Mouse (Mus musculus) embryonic facial prominence, embryonic 15.5 days (tissue): ENCODE measurements at regions not wholly inside any gene's neighbourhood (a gene's known extent, or its start where the extent isn't known, plus 50 kb on each side); places are given as distances from the start of the nearest gene placed in this dataset.

Experiments used
- ATAC-seq: fragments of 200-750 bp; cut with Nextera tagmentation; 2 replicates; pipeline ENCODE4 v1.8.0; 2017; ENCODE audit warnings: low read depth, moderate TSS enrichment; ENCODE audit not compliant: insufficient number of reproducible peaks, low FRiP score, low TSS enrichment
- H3K27ac ChIP-seq: fragments of 300-500 bp; sonication (generic); replicated peaks from 2 replicates; pipeline ENCODE4 v1.5.1; 2015; ENCODE audit warnings: mild to moderate bottlenecking, inconsistent platforms
- H3K27me3 ChIP-seq: fragments of 300-500 bp; sonication (generic); 2 replicates; pipeline ENCODE4 v1.6.1; 2015; ENCODE audit warnings: inconsistent platforms
- H3K36me3 ChIP-seq: fragments of 300-500 bp; sonication (generic); 2 replicates; pipeline ENCODE4 v1.6.1; 2015; ENCODE audit warnings: mild to moderate bottlenecking, inconsistent platforms
- H3K4me1 ChIP-seq: fragments of 300-500 bp; sonication (generic); 2 replicates; pipeline ENCODE4 v1.6.1; 2015; ENCODE audit warnings: inconsistent platforms
- H3K4me2 ChIP-seq: fragments of 300-500 bp; sonication (generic); replicated peaks from 2 replicates; pipeline ENCODE4 v1.6.1; 2015; ENCODE audit warnings: mild to moderate bottlenecking, inconsistent platforms
- H3K4me3 ChIP-seq: fragments of 300-500 bp; sonication (generic); replicated peaks from 2 replicates; pipeline ENCODE4 v1.5.1; 2015; ENCODE audit warnings: mild to moderate bottlenecking, inconsistent platforms
- H3K9ac ChIP-seq: fragments of 300-500 bp; sonication (generic); 2 replicates; pipeline ENCODE4 v1.6.1; 2015; ENCODE audit warnings: inconsistent platforms
- H3K9me3 ChIP-seq: fragments of 300-500 bp; sonication (generic); replicated peaks from 2 replicates; pipeline ENCODE4 v1.6.1; 2016; ENCODE audit warnings: inconsistent platforms
- WGBS: fragments of 180-500 bp; shearing (Covaris S2); methylation state at CpG from one replicate; pipeline ENCODE4 v1.1.7; 2015; 5-methylcytosine and 5-hydroxymethylcytosine counted together

GRCm38 (mm10) chr6:53765302-53765701 is 55.3 kb downstream of the Tril start:
- WGBS: 42% methylated on average over 5 of the region's 5 CpGs
- H3K4me2 ChIP-seq: no peak overlapping the region
- H3K27ac ChIP-seq: no peak overlapping the region
- no peak overlapping the region for H3K4me3 ChIP-seq
- no peak for ATAC-seq
- no peaks in the 10 kb centered on the region for H3K27me3 ChIP-seq
- no peaks in the 10 kb centered on the region for H3K36me3 ChIP-seq
- no peak overlapping the region for H3K9ac ChIP-seq
- H3K9me3 ChIP-seq: no peaks in the 10 kb centered on the region
- peaks cover 27% of the 10 kb centered on the region for H3K4me1 ChIP-seq

DNA sequence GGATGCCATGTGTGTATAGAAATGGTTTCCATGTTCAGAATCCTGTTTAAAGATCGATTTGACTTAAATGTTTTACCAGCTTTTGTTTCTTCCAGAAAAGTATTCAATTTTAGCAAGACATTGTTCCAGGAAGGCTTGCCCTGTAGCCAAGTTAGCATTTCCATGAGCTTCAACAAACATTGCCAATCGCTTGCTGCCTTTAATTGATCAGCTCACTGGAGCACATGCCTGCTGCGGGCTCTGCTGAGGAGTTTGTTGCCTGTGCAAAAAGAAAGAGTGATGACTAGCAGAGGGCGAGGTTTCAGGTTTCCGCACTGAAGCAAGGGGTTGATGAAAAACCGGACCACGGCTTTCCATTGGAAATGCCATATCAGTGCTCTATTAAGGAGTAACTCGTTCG is 58.0 kb downstream of the Tril start:
- no peak overlapping the region for H3K9ac ChIP-seq
- H3K27ac ChIP-seq: peak overlapping the region; percentile 6; the same call in 1 of the 2 replicates
- no peaks in the 10 kb centered on the region for H3K36me3 ChIP-seq
- H3K27me3 ChIP-seq: no peaks in the 10 kb centered on the region
- no peak overlapping the region for H3K4me3 ChIP-seq
- peaks cover 33% of the 10 kb centered on the region for H3K4me1 ChIP-seq
- WGBS: 34% methylated on average over 9 of the region's 9 CpGs
- 0 out of 2 replicates have a peak, but pooled peaks have one; percentile 39 for ATAC-seq
- no peaks in the 10 kb centered on the region for H3K9me3 ChIP-seq
- H3K4me2 ChIP-seq: no peak overlapping the region

GRCm38 (mm10) chr6:53760651-53761058 is 60.0 kb downstream of the Tril start:
- H3K27me3 ChIP-seq: no peaks in the 10 kb centered on the region
- no peak overlapping the region for H3K4me2 ChIP-seq
- no peak overlapping the region for H3K4me3 ChIP-seq
- no peak for ATAC-seq
- peak overlapping the region; percentile 45 for H3K27ac ChIP-seq
- peaks cover 27% of the 10 kb centered on the region for H3K4me1 ChIP-seq
- H3K9ac ChIP-seq: no peak overlapping the region
- H3K9me3 ChIP-seq: no peaks in the 10 kb centered on the region
- 11% methylated on average over 6 of the region's 6 CpGs for WGBS
- H3K36me3 ChIP-seq: no peaks in the 10 kb centered on the region

GRCm38 (mm10) chr6:53759686-53760306 is 60.8 kb downstream of the Tril start:
- no peak overlapping the region for H3K4me3 ChIP-seq
- no peak overlapping the region for H3K4me2 ChIP-seq
- no peak for ATAC-seq
- H3K9me3 ChIP-seq: no peaks in the 10 kb centered on the region
- H3K4me1 ChIP-seq: peaks cover 22% of the 10 kb centered on the region
- H3K27ac ChIP-seq: no peak overlapping the region
- no peaks in the 10 kb centered on the region for H3K27me3 ChIP-seq
- H3K36me3 ChIP-seq: no peaks in the 10 kb centered on the region
- no peak overlapping the region for H3K9ac ChIP-seq
- WGBS: 61% methylated on average over 3 of the region's 3 CpGs

- no peaks in the 10 kb centered on the region for H3K27me3 ChIP-seq
- whole genome bisulfite sequencing: 73% methylated on average over 3 of the region's 3 CpGs
Measured at GRCm38 (mm10) chr6:53754366-53754765, 66.3 kb downstream of the Tril start.

DNA sequence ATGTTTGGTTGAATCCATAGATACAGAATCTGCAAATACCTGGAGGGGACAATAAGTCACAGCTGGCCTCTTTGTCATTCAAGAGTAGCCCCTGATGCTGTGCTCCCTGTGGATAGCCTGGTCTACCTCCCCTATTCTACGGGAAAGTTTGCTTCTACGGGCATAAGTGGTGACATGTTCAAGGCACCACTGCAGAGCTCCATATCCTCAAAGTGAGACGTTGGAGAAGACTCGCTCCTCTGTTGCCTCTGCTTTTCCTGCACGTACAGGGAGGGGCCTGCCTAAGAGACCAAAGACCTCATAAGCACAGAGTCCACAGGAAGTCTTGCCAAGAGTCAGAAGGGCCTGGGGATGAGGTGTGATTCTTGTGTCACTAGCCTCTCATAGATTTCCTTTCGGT is 70.1 kb downstream of the Tril start:
- no peak for ATAC-seq
- WGBS: 74% methylated on average over 6 of the region's 6 CpGs

More at GRCm38 (mm10) chr6:53754366-53754765, 66.3 kb downstream of the Tril start:
- no peaks in the 10 kb centered on the region for H3K4me1 ChIP-seq
- H3K4me3 ChIP-seq: no peak overlapping the region
- ATAC-seq: no peak
- H3K27ac ChIP-seq: no peak overlapping the region
- no peaks in the 10 kb centered on the region for H3K36me3 ChIP-seq
- no peak overlapping the region for H3K4me2 ChIP-seq
- no peaks in the 10 kb centered on the region for H3K9me3 ChIP-seq
- H3K9ac ChIP-seq: no peak overlapping the region

More for the DNA sequence above, 70.1 kb downstream of the Tril start:
- Histone ChIP-seq H3K9ac (no peak overlapping the region), H3K27ac (no peak overlapping the region), H3K4me3 (no peak overlapping the region), H3K4me2 (no peak overlapping the region), H3K4me1 (no peaks in the 10 kb centered on the region), H3K36me3 (no peaks in the 10 kb centered on the region), H3K27me3 (no peaks in the 10 kb centered on the region), H3K9me3 (no peaks in the 10 kb centered on the region)
